Mouse (Mus musculus) layer of hippocampus, adult 2 months (tissue): ENCODE measurements around the gene Fbxo40. TPM values are rescaled to one million over a fixed set of nuclear protein-coding genes. Genes with fewer than 3 reads are reported as not detected.
A peak's percentile ranks its signal among the peaks of the same experiment; 100 is the strongest.

ENCODE experiments used
- DNase-seq, 2 experiments: peaks; one replicate each; pipeline ENCODE4 v3.0.0; 2022; ENCODE audit warnings: low spot score in 2 of 2
- H3K27ac ChIP-seq: fragments of 200-600 bp; 2 replicates; pipeline ENCODE4 v1.8.1; 2022
- H3K4me3 ChIP-seq: fragments of 200-600 bp; 2 replicates; pipeline ENCODE4 v1.8.1; 2022; ENCODE audit warnings: mild to moderate bottlenecking
- CTCF ChIP-seq: fragments of 200-600 bp; conservative IDR thresholded peaks from 2 replicates; pipeline ENCODE4 v1.8.1; 2022; ENCODE audit warnings: antibody characterized with exemption, mild to moderate bottlenecking, moderate library complexity
- total RNA-seq, 2 experiments: library from RNA; stranded (reverse); gene quantifications; 2 replicates each; pipeline ENCODE4 v1.2.3; 2021

The Fbxo40 gene
- total RNA-seq, 2 experiments from 2014 or later, result not detected

GRCm38 (mm10) chr16:36941137-36941727, 49.0 kb downstream of the Fbxo40 start:
- no peak for TF ChIP-seq CTCF

GRCm38 (mm10) chr16:36935814-36936213, 54.5 kb downstream of the Fbxo40 start:
- Histone ChIP-seq H3K4me3 (no peak overlapping the region), H3K27ac (no peak overlapping the region)
- DNase-seq, result no peak
- TF ChIP-seq CTCF, result no peak

More at GRCm38 (mm10) chr16:36941137-36941727, 49.0 kb downstream of the Fbxo40 start:
- Histone ChIP-seq H3K4me3 (no peak overlapping the region), H3K27ac (no peak overlapping the region)
- no peak for DNase-seq

GRCm38 (mm10) chr16:36934841-36935620, 55.2 kb downstream of the Fbxo40 start, which contains the start of gene Hcls1:
Hcls1 (plus strand) TSS chr16:36934983.
- 0 out of 2 replicates have a peak within 1 kb of the TSS, but pooled peaks have one; percentile 23 for H3K27ac ChIP-seq
- TF ChIP-seq CTCF, result no peak
- no peak within 1 kb of the TSS; the same call in 1 of the 2 replicates for H3K4me3 ChIP-seq
- DNase-seq, result no peak

GRCm38 (mm10) chr16:36934131-36934840, 56.0 kb downstream of the Fbxo40 start:
- no peak overlapping the region for H3K27ac ChIP-seq
- DNase-seq, result no peak
- no peak for TF ChIP-seq CTCF
- no peak overlapping the region for H3K4me3 ChIP-seq

GRCm38 (mm10) chr16:36932546-36932945, 57.7 kb downstream of the Fbxo40 start:
- H3K27ac ChIP-seq, result no peak overlapping the region
- TF ChIP-seq CTCF, result no peak
- no peak for DNase-seq
- no peak overlapping the region for H3K4me3 ChIP-seq

- Histone ChIP-seq H3K4me3 (no peak overlapping the region), H3K27ac (no peak overlapping the region)
- no peak for DNase-seq
- TF ChIP-seq CTCF, result no peak
These were observed 58.3 kb downstream of the Fbxo40 start for GRCm38 (mm10) chr16:36931976-36932375.

GRCm38 (mm10) chr16:36931381-36931780, 58.9 kb downstream of the Fbxo40 start:
- no peak overlapping the region for H3K27ac ChIP-seq
- H3K4me3 ChIP-seq, result no peak overlapping the region
- TF ChIP-seq CTCF, result no peak
- no peak for DNase-seq

GRCm38 (mm10) chr16:36930231-36931136, 59.8 kb downstream of the Fbxo40 start:
- H3K27ac ChIP-seq, result no peak overlapping the region
- DNase-seq, result no peak
- no peak for TF ChIP-seq CTCF
- no peak overlapping the region for H3K4me3 ChIP-seq

- no peak for TF ChIP-seq CTCF
- Histone ChIP-seq H3K4me3 (no peak overlapping the region), H3K27ac (no peak overlapping the region)
- no peak for DNase-seq
These were observed 61.1 kb downstream of the Fbxo40 start for GRCm38 (mm10) chr16:36929216-36929615.

GRCm38 (mm10) chr16:36928106-36928500, 62.2 kb downstream of the Fbxo40 start:
- no peak for DNase-seq
- no peak overlapping the region for H3K4me3 ChIP-seq
- no peak overlapping the region for H3K27ac ChIP-seq
- TF ChIP-seq CTCF, result no peak

- no peak for DNase-seq
- Histone ChIP-seq H3K4me3 (no peak overlapping the region), H3K27ac (no peak overlapping the region)
- TF ChIP-seq CTCF, result no peak
These were observed 62.7 kb downstream of the Fbxo40 start for GRCm38 (mm10) chr16:36927495-36928105.
